Mouse (Mus musculus): Measurements from ENCODE around the gene Pnldc1.
"Not testable (repeated sequence)": the region's sequence is repeated elsewhere in the genome, so short reads cannot be mapped to it uniquely, and the experiment has no call there.

Pnldc1 gene

GRCm38 (mm10) chr17:12909361-12910280 is at the start of gene Pnldc1:
Gene Pnldc1, minus strand, starts transcription at chr17:12910230.
- no peak for DNase-seq (ENCODE audit: low read depth, low spot score)

- not testable (repeated sequence) for DNase-seq (ENCODE audit: low read depth, low spot score)
Observed at GRCm38 (mm10) chr17:12959377-12959776, 49.3 kb upstream of the Pnldc1 start.

- no peak for DNase-seq (ENCODE audit: low read depth, low spot score)
Observed at GRCm38 (mm10) chr17:12956664-12957063, 46.6 kb upstream of the Pnldc1 start.

DNA sequence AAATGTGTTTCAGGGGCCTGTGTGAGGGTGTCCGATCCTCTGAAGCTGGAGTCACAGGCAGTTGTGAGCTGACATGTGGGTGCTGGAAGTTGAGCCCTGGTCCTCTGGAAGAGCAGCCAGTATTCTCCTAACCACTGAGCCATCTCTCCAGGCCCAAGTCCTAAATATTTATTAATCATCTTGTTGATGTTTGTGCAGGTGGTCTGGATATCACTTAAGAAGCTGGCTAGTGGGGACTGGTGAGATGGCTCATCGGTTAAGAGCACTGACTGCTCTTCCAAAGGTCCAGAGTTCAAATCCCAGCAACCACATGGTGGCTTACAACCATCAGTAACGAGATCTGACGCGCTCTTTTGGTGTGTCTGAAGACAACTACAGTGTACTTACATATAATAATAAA is 39.6 kb upstream of the Pnldc1 start:
- DNase-seq (ENCODE audit: low read depth, low spot score), result no peak

GRCm38 (mm10) chr17:12942459-12943162 is 32.6 kb upstream of the Pnldc1 start:
- DNase-seq (ENCODE audit: low read depth, low spot score), result no peak

DNA sequence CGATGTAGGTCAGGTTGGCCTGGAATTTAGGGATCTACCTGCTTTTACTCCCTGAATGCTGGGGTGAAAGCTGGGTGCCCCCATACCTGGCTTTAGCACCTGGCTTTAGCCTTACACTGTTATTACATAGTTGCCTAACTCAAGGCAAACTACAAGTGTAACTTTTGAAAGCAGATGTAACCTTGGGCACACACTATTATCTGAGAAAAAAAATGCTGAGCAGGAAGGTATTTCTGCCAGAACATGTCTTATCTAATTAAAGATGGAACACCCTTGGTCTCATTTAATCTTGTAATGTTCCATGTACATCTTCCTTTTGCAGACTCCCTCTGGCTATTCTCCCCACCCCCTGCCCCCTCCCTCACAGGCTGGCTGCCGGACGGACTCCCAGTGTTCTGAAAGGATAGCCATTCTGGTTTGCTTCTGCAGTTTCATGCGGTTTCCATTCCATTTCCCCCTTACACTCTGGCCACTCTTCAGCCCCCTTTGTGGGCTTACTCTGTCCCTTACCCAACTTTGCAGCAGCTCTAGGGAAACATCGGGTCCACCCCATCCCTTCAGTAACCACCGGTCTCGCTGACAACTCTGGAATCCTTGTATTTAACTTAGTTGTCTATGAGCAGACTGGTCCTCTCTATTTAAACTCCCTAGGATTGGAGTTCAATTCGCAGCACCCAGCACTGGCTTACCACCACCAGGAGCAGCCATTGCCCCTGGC is 31.7 kb upstream of the Pnldc1 start:
- DNase-seq (ENCODE audit: low read depth, low spot score), result no peak

DNA sequence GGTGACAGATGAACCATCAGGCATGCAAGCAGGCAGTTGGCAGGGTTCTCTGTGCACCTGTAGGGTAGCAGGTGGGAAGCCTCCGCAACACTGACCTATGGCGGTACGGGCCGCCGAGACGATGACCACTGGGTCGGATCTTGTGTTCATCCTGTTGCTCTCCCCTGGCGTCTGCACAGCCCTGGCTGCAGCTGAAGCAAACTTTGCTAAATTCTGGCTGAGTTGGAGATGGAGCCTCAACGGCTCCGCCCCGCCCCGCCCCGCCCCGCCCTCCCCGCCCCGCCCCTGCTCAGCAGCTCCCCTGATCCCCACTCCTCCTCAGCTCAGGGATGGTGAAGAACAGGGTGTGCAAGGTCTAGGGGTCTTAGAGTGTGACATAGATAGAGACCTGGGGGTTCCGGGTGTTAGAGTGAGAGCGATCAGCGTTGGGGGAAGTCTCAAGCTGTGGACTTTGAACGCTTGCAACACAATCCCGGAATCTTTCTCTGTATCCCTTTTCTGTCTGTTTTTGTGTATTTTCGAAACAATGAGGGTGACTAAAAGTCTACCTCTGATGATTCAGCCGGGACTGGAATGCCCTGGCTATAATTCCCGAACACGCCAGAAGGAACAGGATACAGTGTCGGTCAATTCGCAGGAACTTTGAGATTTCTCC is 30.2 kb upstream of the Pnldc1 start, which contains the start of gene Acat3:
TSS of gene Acat3 (minus strand) at position 450 of the 655 bp plus-strand sequence.
- DNase-seq (ENCODE audit: low read depth, low spot score), result no peak

DNA sequence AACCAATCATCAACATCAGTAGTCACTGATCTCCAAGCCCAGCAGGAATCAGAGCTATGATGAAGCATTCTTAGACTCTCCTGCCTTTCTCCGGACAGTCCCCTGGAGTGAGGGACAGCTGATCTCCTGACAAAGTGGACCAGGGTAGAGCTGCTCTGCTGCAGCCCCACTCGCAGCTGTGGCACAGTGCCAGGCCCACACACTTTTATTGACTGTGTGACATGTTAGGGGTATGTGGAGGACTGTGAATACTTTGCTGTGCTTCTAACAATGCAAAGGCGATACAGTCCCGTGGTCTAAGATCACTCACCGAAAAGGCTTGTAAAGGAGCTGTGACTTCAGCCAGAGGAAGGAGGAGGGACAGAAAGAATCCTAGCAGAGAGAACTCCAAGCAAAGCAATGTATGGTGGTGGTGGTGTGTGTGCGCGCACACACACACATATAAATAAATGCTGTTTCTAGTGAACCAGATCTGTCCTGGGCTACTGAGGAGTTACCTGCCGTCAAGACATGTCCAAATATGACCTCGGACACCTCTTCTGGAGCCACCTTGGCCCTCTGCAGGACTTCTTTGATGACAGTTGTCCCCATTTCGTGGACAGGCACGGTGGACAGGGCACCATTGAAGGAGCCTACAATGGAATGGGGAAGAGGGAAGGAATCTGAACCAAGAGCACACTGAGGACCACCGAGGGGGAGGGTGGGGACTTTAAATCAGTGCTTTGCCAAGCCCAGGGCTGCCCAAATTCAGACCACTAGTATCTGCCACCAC is 29.5 kb upstream of the Pnldc1 start:
- DNase-seq (ENCODE audit: low read depth, low spot score), result not testable (repeated sequence)

DNA sequence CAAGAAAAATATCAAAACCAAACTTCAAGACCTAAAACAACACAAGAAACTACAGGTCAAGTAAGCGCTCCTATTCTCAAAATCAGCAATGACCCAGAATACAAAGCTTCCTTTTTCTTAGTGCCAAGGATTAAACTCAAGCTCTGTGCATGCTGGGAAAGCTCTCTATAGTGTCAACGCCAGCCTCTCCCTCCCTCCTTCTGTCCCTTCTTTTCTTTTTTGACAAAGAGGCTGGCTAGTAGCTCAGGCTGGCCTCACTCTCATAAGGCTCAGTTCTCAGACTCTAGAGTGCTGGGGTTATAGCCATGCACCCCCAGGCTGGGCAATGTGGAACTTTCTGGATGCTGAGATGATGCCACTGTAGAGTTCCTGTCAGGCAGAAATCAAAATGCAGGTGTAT is 28.0 kb upstream of the Pnldc1 start:
- DNase-seq (ENCODE audit: low read depth, low spot score), result no peak

GRCm38 (mm10) chr17:12937412-12937970 is 27.5 kb upstream of the Pnldc1 start:
- DNase-seq (ENCODE audit: low read depth, low spot score), result no peak

- DNase-seq (ENCODE audit: low read depth, low spot score), result no peak
Observed at GRCm38 (mm10) chr17:12935719-12936118, 25.7 kb upstream of the Pnldc1 start.

GRCm38 (mm10) chr17:12931576-12931975 is 21.5 kb upstream of the Pnldc1 start:
- not testable (repeated sequence) for DNase-seq (ENCODE audit: low read depth, low spot score)

GRCm38 (mm10) chr17:12925703-12926180 is 15.7 kb upstream of the Pnldc1 start:
- DNase-seq (ENCODE audit: low read depth, low spot score), result no peak

DNA sequence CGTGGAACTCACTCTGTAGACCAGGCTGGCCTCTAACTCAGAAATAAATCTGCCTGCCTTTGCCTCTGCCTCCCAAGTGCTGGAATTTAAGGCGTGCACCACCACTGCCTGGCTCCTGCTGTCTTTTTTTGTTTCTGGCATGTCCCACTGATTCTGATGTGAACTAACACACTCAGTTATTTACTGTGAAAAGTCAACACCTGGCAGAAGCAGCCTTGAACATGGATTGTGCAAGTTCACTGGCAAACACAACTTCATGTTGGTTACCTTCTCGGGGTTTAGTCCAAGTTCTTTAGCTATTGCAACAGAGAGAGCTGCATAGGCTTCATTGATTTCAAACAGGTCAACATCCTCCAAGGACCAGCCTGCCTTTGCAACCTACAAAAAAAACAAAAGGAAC is 15.0 kb upstream of the Pnldc1 start:
- DNase-seq (ENCODE audit: low read depth, low spot score), result no peak

- no peak for DNase-seq (ENCODE audit: low read depth, low spot score)
Observed at GRCm38 (mm10) chr17:12921073-12921472, 11.0 kb upstream of the Pnldc1 start.

DNA sequence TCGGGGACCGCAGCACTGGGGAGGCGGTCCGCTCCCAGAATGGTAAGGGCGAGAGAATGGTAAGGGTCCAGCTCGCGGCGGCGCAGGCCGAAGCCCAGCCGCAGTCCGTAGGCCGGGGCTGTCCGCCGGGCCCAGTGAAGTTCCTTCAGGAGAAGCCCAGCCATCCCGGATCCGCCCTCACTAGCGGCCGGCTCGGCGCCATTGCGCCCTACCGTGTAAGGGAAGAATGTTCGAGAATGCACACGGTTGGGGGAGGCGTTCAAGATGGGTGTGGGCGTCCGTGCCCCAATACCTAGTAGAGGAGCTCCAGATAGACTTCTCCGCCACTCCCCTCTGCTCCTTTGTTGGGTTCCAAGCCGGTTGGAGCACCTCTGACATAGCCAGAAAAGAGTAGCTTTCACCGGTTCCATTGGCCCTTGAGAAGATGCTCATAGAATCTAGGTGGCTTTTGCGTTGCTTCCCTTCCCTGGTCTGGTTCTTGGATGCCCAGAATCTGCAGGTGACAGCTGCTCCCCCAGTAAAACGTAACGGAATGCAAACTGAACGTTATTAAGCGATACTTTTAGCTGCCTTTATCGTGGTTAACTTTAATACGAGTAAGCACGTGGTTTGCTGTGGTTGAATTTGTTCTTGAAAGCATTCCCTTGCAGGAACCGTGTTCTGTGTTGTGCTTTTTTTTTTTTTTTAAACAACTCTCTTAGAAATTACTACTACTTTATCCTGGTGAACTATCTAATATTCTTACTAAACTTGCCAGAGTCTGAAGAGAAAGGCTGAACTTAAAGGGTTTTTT is 6.8 kb upstream of the Pnldc1 start:
- peak; percentile 0 for DNase-seq (ENCODE audit: low read depth, low spot score)

DNA sequence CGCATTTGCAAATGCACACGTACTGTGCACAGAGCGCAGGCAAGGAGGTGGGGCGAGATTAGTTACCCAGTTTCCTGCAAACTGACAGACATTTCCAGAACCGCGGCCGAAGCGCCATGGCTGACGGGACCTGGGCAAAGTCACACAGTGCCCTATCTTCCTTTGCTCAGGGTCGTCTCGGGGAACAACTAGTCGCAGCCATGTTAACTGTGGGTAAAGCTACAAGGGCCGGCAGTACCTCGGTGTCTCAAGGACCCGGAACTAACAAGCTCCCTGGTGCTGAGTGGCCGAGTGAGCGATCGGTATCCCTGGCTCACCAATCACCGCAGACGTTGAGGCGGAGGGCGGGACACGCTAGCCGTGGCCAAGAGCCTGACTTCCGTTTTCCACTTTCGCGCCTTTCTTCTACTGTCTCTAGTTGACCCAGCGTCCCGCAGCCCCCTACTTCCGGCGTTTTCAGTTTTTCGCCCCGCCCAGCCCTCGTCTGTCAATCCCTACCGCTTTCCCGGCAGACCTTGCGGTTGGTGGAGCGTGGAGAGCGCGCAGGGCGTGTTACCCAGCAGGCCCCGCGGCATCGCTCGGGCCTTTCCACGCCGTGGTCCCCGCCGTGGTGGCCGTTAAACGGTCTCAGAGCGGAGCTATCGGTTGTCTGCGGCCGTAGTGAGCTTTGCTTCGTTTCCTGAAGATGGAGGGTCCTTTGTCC is 6.0 kb upstream of the Pnldc1 start, which contains the start of gene Mrpl18:
TSS of gene Mrpl18 (minus strand) at position 465 of the 703 bp plus-strand sequence.
- peak; percentile 98 for DNase-seq (ENCODE audit: low read depth, low spot score)

GRCm38 (mm10) chr17:12915488-12915880 is 5.5 kb upstream of the Pnldc1 start, which contains the start of gene Tcp1:
Gene Tcp1, plus strand, starts transcription at chr17:12915701.
- peak; percentile 26 for DNase-seq (ENCODE audit: low read depth, low spot score)

DNA sequence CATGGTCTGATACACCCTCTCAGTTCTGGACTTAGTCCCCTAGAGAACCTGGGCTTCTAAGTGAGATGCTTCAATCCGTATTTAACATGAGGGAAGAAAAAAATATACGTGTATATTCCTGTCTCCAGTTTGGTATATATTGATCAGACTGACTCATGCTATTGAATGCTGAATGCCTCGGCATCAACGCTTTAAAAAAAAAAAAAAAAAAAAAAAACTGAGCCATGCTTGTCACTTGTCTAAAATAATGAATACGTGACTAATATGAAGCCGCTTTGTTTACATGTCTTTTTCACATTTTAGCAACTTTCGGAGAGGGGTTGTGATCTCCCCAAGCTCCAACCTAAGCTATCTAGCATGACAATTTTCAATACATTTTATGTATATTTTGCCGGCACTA is 361 bp upstream of the Pnldc1 start:
- no peak for DNase-seq (ENCODE audit: low read depth, low spot score)
